Mouse (Mus musculus) CD4-positive naive resting alpha-beta T cell, adult 76 days (primary cell): ENCODE data around the gene Uvssa. TPM values are rescaled to one million over a fixed set of nuclear protein-coding genes. Genes with fewer than 3 reads are reported as not detected.

Experiments
- total RNA-seq: library from RNA; stranded (reverse); gene quantifications from one replicate; pipeline ENCODE4 v1.2.4, GENCODE M21; 2023

Gene Uvssa
- 24.3 TPM for total RNA-seq

DNA sequence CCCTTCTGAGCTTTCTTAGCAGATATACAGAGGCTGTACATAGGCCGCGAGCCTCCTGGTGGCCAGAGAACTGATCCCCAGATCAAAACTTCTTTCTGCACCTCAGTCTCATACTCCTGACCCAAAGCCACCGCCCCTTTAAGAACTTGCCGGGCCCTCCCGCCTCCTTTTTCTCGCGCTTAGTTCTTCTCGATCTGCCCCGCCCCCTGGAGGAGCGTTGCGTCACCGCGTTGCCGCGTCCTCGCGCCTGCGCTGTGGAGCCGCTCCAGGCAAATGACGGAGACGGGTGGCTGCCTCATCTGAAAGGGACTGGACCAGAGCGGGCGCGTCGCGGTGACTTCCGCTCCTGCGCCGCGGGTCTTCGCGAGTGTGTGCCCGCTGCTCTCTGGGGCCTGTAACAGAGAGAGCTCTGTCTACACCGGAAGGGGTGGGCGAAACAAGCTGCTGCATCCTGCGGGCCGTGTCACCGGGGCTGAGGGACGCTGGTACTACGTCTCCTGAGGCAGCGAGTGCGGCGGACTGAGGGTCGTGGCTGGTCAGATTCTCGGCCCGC, at the start of gene Uvssa:
Uvssa (plus strand) TSS at position 248 of the 553 bp plus-strand sequence.

GRCm38 (mm10) chr5:33335273-33335976, 42.9 kb upstream of the Uvssa start, which contains the start of gene Maea:
Maea (plus strand) TSS chr5:33335509.

DNA sequence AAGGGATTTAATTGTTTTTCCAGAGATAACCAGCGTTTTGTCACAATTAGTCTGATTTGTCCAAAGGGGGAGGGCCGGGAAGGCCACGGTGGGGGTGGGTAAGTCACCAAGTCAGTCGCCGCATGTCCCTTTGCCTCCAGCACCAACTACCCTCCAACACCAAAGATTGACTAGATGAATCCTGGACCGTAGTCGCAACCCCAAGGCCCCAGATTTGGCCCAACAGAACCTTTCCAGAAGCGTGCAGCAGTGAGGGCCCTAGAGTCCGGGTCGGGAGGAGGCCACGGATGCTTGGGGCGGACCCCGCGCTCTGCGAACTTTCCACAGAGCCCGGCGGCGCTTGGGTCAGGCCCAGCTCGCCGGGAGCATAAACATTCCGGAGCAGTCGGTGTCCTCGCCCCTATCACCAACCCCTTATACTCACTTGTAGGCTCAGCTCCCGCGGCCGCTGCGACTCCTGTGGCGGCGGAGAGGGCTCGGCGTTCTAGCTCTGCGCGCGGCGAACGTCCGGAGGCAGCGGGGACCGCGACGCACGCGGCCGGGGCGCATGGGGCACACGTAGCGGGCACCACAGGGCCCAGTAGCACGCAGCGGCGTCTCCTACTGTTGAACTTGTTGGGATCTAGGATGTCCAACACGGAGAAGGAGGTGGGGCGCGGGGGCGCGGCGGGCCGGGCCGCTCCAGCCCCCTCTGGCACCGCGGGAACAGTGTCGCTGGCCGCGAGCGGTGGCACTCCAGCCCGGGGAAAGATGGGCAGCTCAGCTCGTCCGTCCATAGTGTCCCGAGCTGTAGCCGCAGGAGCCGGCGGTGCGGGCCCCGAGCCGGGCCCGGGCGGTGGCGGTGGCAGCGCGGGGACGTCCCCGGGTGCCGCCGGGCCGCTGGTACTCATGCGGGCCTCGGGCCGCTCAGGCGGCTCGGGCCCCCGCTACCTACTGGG, 55.1 kb downstream of the Uvssa start, which contains the start of gene Nkx1-1:
Nkx1-1 (minus strand) TSS at position 776 of the 938 bp plus-strand sequence.

Other genes starting within 250 kb of the Uvssa start
- gene Spon2, start 160.1 kb upstream of the Uvssa start, total RNA-seq: 1.7 TPM
- gene Ctbp1, start 103.6 kb upstream of the Uvssa start, total RNA-seq: 213 TPM
- 66.0 TPM for gene Maea, start 43.0 kb upstream of the Uvssa start, total RNA-seq
- gene Nkx1-1, start 55.4 kb downstream of the Uvssa start, total RNA-seq: not detected